Mouse (Mus musculus): ENCODE results near the gene Prrt4. TPM values are rescaled to one million over a fixed set of nuclear protein-coding genes. Genes with fewer than 3 reads are reported as not detected.
A peak's percentile ranks its signal among the peaks of the same experiment; 100 is the strongest.

Gene Prrt4
- polyA plus RNA-seq, 1 experiment, result 0.25 TPM

DNA sequence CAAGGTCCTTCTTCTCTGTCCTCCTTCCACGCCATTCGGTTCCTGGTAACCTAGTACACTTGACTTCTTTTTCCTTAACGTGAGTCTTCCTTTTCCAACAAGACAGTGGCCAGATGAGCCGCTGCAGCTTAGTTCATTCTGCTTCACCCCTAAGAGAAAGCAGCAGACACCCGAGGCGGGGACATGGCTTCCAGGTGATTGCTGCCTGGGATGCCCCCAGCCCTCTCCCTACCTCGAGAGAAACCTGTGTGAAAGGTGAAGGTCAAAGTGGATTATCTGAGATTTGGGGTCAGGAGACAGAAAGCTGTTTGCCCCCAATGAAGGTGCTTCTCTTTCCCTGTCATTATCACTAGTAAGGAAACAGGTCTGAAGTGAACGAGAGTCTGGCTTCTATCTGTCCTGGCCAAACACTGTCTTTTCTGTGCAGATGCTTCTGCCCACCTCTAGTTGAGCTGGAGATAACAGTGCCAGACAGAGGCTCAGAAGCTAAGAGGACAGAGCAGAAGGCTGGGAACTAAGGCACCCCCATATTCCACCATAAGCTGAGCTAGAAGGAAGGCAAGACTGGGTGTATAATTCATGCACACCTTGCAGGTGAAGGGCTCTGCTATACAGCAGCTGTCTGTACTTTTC, 20.0 kb upstream of the Prrt4 start:
- no peaks in the 10 kb centered on the region for H3K27me3 ChIP-seq (ENCODE audit: control insufficient read depth, insufficient read depth, low read length)
- H3K4me3 ChIP-seq (ENCODE audit: extremely low read depth, insufficient read depth, insufficient read length), result no peak overlapping the region
- WGBS, result 61% methylated on average over 8 of the region's 8 CpGs
- no peaks in the 10 kb centered on the region for H3K4me1 ChIP-seq (ENCODE audit: control insufficient read depth, insufficient read depth, insufficient read length)
- H3K36me3 ChIP-seq (ENCODE audit: control insufficient read depth, insufficient read depth, low read length), result peaks cover 3% of the 10 kb centered on the region
- DNase-seq (ENCODE audit: low read depth in 1 of 2, low spot score in 2 of 2), result no peak
- no peak overlapping the region for H3K27ac ChIP-seq (ENCODE audit: insufficient read depth, low read length)
- no peak for TF ChIP-seq POLR2A (IDR thresholded peaks at IDR 0.05; ENCODE audit: low read depth, low read length)
- TF ChIP-seq CTCF (IDR thresholded peaks at IDR 0.05; ENCODE audit: extremely low read depth, insufficient read depth, insufficient read length, insufficient replicate concordance), result no peak

- Histone ChIP-seq H3K4me3 (ENCODE audit: extremely low read depth, insufficient read depth, insufficient read length) (no peak overlapping the region), H3K27ac (ENCODE audit: insufficient read depth, low read length) (no peak overlapping the region), H3K27me3 (ENCODE audit: control insufficient read depth, insufficient read depth, low read length) (no peaks in the 10 kb centered on the region), H3K36me3 (ENCODE audit: control insufficient read depth, insufficient read depth, low read length) (peaks cover 3% of the 10 kb centered on the region), H3K4me1 (ENCODE audit: control insufficient read depth, insufficient read depth, insufficient read length) (no peaks in the 10 kb centered on the region)
- TF ChIP-seq CTCF (IDR thresholded peaks at IDR 0.05; ENCODE audit: extremely low read depth, insufficient read depth, insufficient read length, insufficient replicate concordance), result peak; percentile 89; the same call in 1 of the 2 replicates
- no peak for TF ChIP-seq POLR2A (IDR thresholded peaks at IDR 0.05; ENCODE audit: low read depth, low read length)
- WGBS, result 35% methylated on average over 25 of the region's 25 CpGs
- peak; percentile 60 to 76 for DNase-seq (ENCODE audit: low read depth in 1 of 2, low spot score in 2 of 2)
Observed at GRCm38 (mm10) chr6:29198309-29199222, 19.2 kb upstream of the Prrt4 start.

DNA sequence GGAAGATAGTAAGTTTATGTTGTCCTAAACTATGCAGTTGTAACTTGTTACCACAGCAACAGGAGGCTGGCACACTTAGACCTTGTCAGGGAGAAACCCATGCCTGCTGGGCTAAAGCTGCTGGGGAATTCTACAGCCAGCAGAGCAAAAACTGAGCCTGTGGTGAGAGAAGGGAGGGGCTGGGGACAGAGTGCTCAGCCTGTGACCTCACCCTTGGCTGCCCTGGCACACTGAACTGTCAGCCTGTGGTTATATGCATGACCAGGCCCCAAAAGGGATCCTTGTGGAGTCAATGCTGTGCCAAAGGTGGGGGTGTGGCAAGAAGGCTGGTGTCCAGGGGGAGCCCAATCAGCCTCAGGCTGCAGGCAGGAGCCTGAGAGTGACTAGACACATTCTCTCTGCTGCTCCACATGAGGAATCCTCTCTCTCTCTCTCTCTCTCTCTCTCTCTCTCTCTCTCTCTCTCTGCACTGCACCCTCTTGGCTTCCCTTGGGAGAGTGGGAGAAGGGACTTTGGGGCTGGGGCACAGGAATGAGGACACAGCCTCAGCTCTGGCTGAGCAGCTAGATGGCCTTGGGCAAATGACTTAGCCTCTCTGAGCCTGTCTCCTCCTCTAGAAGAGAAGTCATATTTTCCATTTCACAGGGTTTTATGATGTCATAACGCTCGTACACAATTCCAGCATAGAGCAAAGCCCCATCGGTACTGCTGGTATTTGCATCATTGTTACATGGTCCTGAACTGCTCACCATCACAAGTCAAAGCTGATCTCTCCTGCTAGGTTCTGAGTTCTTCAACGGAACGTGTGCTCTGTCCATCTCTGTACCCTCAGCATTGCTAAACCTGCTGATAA, 16.7 kb upstream of the Prrt4 start:
- Histone ChIP-seq H3K27me3 (ENCODE audit: control insufficient read depth, insufficient read depth, low read length) (no peaks in the 10 kb centered on the region), H3K36me3 (ENCODE audit: control insufficient read depth, insufficient read depth, low read length) (no peaks in the 10 kb centered on the region), H3K4me1 (ENCODE audit: control insufficient read depth, insufficient read depth, insufficient read length) (no peaks in the 10 kb centered on the region), H3K27ac (ENCODE audit: insufficient read depth, low read length) (no peak overlapping the region), H3K4me3 (ENCODE audit: extremely low read depth, insufficient read depth, insufficient read length) (no peak overlapping the region)
- TF ChIP-seq CTCF (IDR thresholded peaks at IDR 0.05; ENCODE audit: extremely low read depth, insufficient read depth, insufficient read length, insufficient replicate concordance), result no peak
- TF ChIP-seq POLR2A (IDR thresholded peaks at IDR 0.05; ENCODE audit: low read depth, low read length), result no peak
- WGBS, result 82% methylated on average over 5 of the region's 5 CpGs
- DNase-seq (ENCODE audit: low read depth in 1 of 2, low spot score in 2 of 2), result peak in 1 of 2 experiments; percentile 2

DNA sequence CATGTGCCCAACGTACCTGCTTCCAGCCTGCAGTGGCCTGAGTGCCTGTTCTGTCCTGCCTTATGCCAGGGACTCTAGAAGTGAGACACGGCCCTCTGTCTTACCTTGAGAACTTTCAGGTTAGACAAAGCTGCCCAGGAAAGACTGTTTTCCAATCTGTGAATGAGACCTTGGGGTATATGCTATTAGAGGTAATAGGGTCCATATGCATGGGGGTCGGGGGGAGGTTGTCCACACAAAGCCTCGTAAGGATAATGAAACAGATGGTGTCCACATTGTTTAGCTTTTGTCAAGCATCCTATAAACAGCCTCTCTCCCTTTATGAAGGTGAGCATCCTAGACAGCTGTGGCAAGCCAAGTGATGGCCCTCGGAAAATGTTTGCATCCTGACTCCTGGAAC, 15.8 kb upstream of the Prrt4 start:
- H3K27me3 ChIP-seq (ENCODE audit: control insufficient read depth, insufficient read depth, low read length), result no peaks in the 10 kb centered on the region
- H3K27ac ChIP-seq (ENCODE audit: insufficient read depth, low read length), result no peak overlapping the region
- WGBS, result 84% methylated on average over 5 of the region's 5 CpGs
- H3K36me3 ChIP-seq (ENCODE audit: control insufficient read depth, insufficient read depth, low read length), result no peaks in the 10 kb centered on the region
- no peaks in the 10 kb centered on the region for H3K4me1 ChIP-seq (ENCODE audit: control insufficient read depth, insufficient read depth, insufficient read length)
- no peak for TF ChIP-seq CTCF (IDR thresholded peaks at IDR 0.05; ENCODE audit: extremely low read depth, insufficient read depth, insufficient read length, insufficient replicate concordance)
- no peak for TF ChIP-seq POLR2A (IDR thresholded peaks at IDR 0.05; ENCODE audit: low read depth, low read length)
- no peak overlapping the region for H3K4me3 ChIP-seq (ENCODE audit: extremely low read depth, insufficient read depth, insufficient read length)
- DNase-seq (ENCODE audit: low read depth in 1 of 2, low spot score in 2 of 2), result peak in 1 of 2 experiments; percentile 0

GRCm38 (mm10) chr6:29193961-29194750, 14.8 kb upstream of the Prrt4 start:
- Histone ChIP-seq H3K4me3 (ENCODE audit: extremely low read depth, insufficient read depth, insufficient read length) (no peak overlapping the region), H3K36me3 (ENCODE audit: control insufficient read depth, insufficient read depth, low read length) (no peaks in the 10 kb centered on the region), H3K27me3 (ENCODE audit: control insufficient read depth, insufficient read depth, low read length) (no peaks in the 10 kb centered on the region), H3K4me1 (ENCODE audit: control insufficient read depth, insufficient read depth, insufficient read length) (no peaks in the 10 kb centered on the region), H3K27ac (ENCODE audit: insufficient read depth, low read length) (no peak overlapping the region)
- no peak for TF ChIP-seq CTCF (IDR thresholded peaks at IDR 0.05; ENCODE audit: extremely low read depth, insufficient read depth, insufficient read length, insufficient replicate concordance)
- TF ChIP-seq POLR2A (IDR thresholded peaks at IDR 0.05; ENCODE audit: low read depth, low read length), result no peak
- 61% methylated on average over 15 of the region's 15 CpGs for WGBS
- DNase-seq (ENCODE audit: low read depth in 1 of 2, low spot score in 2 of 2), result peak in 1 of 2 experiments; percentile 0

DNA sequence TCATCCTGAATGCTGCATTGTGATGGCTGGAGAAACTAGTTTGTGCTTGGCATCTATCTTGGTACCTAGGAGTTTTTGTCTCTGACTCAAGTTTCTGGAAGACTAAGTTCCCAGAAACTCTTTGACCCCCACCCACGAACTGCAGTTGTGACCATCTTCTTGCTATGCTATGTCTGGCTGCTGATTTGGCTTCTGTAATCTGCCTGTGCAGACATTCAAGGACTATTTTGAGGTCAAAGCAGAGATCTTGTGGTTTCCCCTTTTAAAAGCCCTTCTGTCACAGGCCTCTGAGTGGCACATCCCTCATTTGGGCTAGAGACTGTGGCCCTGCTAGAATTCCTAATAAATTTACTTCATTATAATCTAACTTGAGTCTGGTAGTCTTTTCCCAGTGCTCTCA, 8.6 kb upstream of the Prrt4 start:
- Histone ChIP-seq H3K27ac (ENCODE audit: insufficient read depth, low read length) (no peak overlapping the region), H3K36me3 (ENCODE audit: control insufficient read depth, insufficient read depth, low read length) (no peaks in the 10 kb centered on the region), H3K4me1 (ENCODE audit: control insufficient read depth, insufficient read depth, insufficient read length) (no peaks in the 10 kb centered on the region), H3K27me3 (ENCODE audit: control insufficient read depth, insufficient read depth, low read length) (no peaks in the 10 kb centered on the region), H3K4me3 (ENCODE audit: extremely low read depth, insufficient read depth, insufficient read length) (no peak overlapping the region)
- 6% methylated on average over 1 of the region's 1 CpGs for WGBS
- TF ChIP-seq CTCF (IDR thresholded peaks at IDR 0.05; ENCODE audit: extremely low read depth, insufficient read depth, insufficient read length, insufficient replicate concordance), result no peak
- TF ChIP-seq POLR2A (IDR thresholded peaks at IDR 0.05; ENCODE audit: low read depth, low read length), result no peak
- DNase-seq (ENCODE audit: low read depth in 1 of 2, low spot score in 2 of 2), result no peak
